8 mouse cellular contexts compared by ENCODE assay signal in the genomic region with DNA sequence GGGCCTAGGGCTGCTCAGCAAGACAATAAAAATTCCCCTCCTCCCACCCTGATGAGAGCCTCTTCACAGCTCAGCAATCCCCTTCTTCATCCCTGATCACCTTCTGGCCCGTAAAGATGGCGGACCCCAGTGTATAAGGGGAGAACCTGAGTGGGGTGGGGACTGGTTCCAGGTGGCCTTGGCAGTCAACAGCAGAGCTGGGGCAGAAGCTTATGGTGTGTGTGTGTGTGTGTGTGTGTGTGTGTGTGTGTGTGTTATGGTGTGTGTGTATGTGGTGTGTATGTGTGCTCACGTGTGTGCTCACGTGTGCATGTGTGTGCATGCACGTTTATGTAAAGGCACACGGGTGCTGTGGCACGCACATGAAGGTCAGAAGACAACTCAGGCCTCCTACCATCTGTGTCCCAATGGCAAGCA. TPM values are rescaled to one million over a fixed set of nuclear protein-coding genes. Genes with fewer than 3 reads are reported as not detected.
DNase-seq lines count a peak whose midpoint lies in the region; ATAC-seq lines count a peak whose summit lies in the region.

No protein-coding gene starts in this region.

- peaks cover 38% of the 10 kb centered on the region for H3K4me1 ChIP-seq in lung, embryonic 15.5 days
- peaks cover 71% of the 10 kb centered on the region for H3K4me1 ChIP-seq in erythroblast, embryonic 14.5 days (ENCODE audit: control insufficient read depth)
- peaks cover 32% of the 10 kb centered on the region for H3K4me1 ChIP-seq in liver, embryonic 11.5 days (replicated peaks; ENCODE audit: control insufficient read depth, insufficient read depth, low read length)
- H3K4me1 ChIP-seq in stomach, embryonic 14.5 days (ENCODE audit: control insufficient read depth, insufficient read depth, low read length), result peaks cover 32% of the 10 kb centered on the region

- H3K4me3 ChIP-seq in lung, embryonic 15.5 days, result peak overlapping the region; percentile 57
- peak overlapping the region; percentile 68 for H3K4me3 ChIP-seq in erythroblast, embryonic 14.5 days (replicated peaks)
- peak overlapping the region; percentile 80 for H3K4me3 ChIP-seq in liver, embryonic 11.5 days (ENCODE audit: low read depth, low read length)
- peak overlapping the region; percentile 52 for H3K4me3 ChIP-seq in stomach, embryonic 14.5 days (ENCODE audit: low read depth, low read length)

- peak overlapping the region; percentile 55 for H3K9ac ChIP-seq in lung, embryonic 15.5 days
- peak overlapping the region; percentile 80 for H3K9ac ChIP-seq in liver, embryonic 11.5 days (ENCODE audit: low read depth, low read length)
- H3K9ac ChIP-seq in stomach, embryonic 14.5 days (replicated peaks; ENCODE audit: low read depth, low read length), result peak overlapping the region; percentile 39; the same call in 1 of the 2 replicates

- peaks cover 23% of the 10 kb centered on the region; the same call in 1 of the 2 replicates for H3K36me3 ChIP-seq in lung, embryonic 15.5 days
- peaks cover 67% of the 10 kb centered on the region for H3K36me3 ChIP-seq in erythroblast, embryonic 14.5 days (ENCODE audit: control insufficient read depth)
- H3K36me3 ChIP-seq in liver, embryonic 11.5 days (ENCODE audit: control insufficient read depth, insufficient read depth, low read length), result peaks cover 33% of the 10 kb centered on the region
- H3K36me3 ChIP-seq in stomach, embryonic 14.5 days (ENCODE audit: control insufficient read depth, insufficient read depth, low read length), result peaks cover 26% of the 10 kb centered on the region

- WGBS in lung, embryonic 15.5 days, result 73% methylated on average over 7 of the region's 7 CpGs
- WGBS in liver, embryonic 11.5 days, result 76% methylated on average over 7 of the region's 7 CpGs
- 85% methylated on average over 7 of the region's 7 CpGs for WGBS in stomach, embryonic 14.5 days

- H3K9me3 ChIP-seq in lung, embryonic 15.5 days, result no peaks in the 10 kb centered on the region
- no peaks in the 10 kb centered on the region for H3K9me3 ChIP-seq in erythroblast, embryonic 14.5 days (ENCODE audit: control insufficient read depth, low read length)
- no peaks in the 10 kb centered on the region for H3K9me3 ChIP-seq in liver, embryonic 11.5 days (ENCODE audit: control insufficient read depth, low read length)
- no peaks in the 10 kb centered on the region for H3K9me3 ChIP-seq in stomach, embryonic 14.5 days (ENCODE audit: control insufficient read depth, low read depth, low read length)

- no peak for ATAC-seq in lung, embryonic 15.5 days (ENCODE audit: borderline replicate concordance, extremely low read depth, low FRiP score, low TSS enrichment)
- ATAC-seq in liver, embryonic 11.5 days (replicated peaks; ENCODE audit: low FRiP score), result no peak
- no peak for ATAC-seq in stomach, embryonic 14.5 days (ENCODE audit: insufficient number of reproducible peaks, insufficient read depth, low FRiP score, low read depth)

- peak overlapping the region; percentile 94 for H3K4me2 ChIP-seq in lung, embryonic 15.5 days
- peak overlapping the region; percentile 90 for H3K4me2 ChIP-seq in liver, embryonic 11.5 days
- peak overlapping the region; percentile 89 for H3K4me2 ChIP-seq in stomach, embryonic 14.5 days (replicated peaks; ENCODE audit: low read depth, low read length)

- H3K27me3 ChIP-seq in lung, embryonic 15.5 days, result no peaks in the 10 kb centered on the region
- H3K27me3 ChIP-seq in erythroblast, embryonic 14.5 days (ENCODE audit: control insufficient read depth), result no peaks in the 10 kb centered on the region; the same call in 1 of the 2 replicates
- no peaks in the 10 kb centered on the region for H3K27me3 ChIP-seq in liver, embryonic 11.5 days (replicated peaks; ENCODE audit: control insufficient read depth, insufficient read depth, low read length)
- H3K27me3 ChIP-seq in stomach, embryonic 14.5 days (ENCODE audit: control insufficient read depth, insufficient read depth, low read length), result no peaks in the 10 kb centered on the region

- peak overlapping the region; percentile 86 for H3K27ac ChIP-seq in lung, embryonic 15.5 days
- peak overlapping the region; percentile 83; the same call in 1 of the 2 replicates for H3K27ac ChIP-seq in liver, embryonic 11.5 days (ENCODE audit: low read depth, low read length)
- H3K27ac ChIP-seq in stomach, embryonic 14.5 days (ENCODE audit: low read length), result peak overlapping the region; percentile 71; the same call in 1 of the 2 replicates

- DNase-seq in lung, postnatal 4 days, result no peak
- DNase-seq in liver, embryonic 11.5 days (ENCODE audit: low spot score), result no peak
- DNase-seq in right cerebral cortex, adult 2 months (ENCODE audit: low spot score in 2 of 2), result no peak
- no peak for DNase-seq in layer of hippocampus, adult 11-12 months (ENCODE audit: low spot score)
- no peak for DNase-seq in cerebellum, adult 9-10 months

RNA-seq across cellular contexts. Expression of a gene that starts 1.3 kb away (rescaled TPM):
- polyA plus RNA-seq in lung, embryonic 15.5 days (2015; fragmentation: Nextera tagmentation; extraction: Ambion mirVana), result 246 and 279 TPM in 2 replicates
- 595 and 629 TPM in 2 replicates for polyA plus RNA-seq in erythroblast, embryonic 14.5 days (2012)
- 487 and 491 TPM in 2 replicates for polyA plus RNA-seq in liver, embryonic 11.5 days (2014; fragmentation: Nextera tagmentation; extraction: Ambion mirVana)
- 208 TPM in 2 replicates for polyA plus RNA-seq in stomach, embryonic 14.5 days (2014; fragmentation: Nextera tagmentation; extraction: Ambion mirVana)

RNA-seq across cellular contexts. Expression of a gene that starts 20.3 kb away (rescaled TPM):
- 4.1 and 4.2 TPM in 2 replicates for polyA plus RNA-seq in lung, embryonic 15.5 days (2015; fragmentation: Nextera tagmentation; extraction: Ambion mirVana)
- not detected in 2 replicates for polyA plus RNA-seq in erythroblast, embryonic 14.5 days (2012)
- 1.2 and 1.6 TPM in 2 replicates for polyA plus RNA-seq in liver, embryonic 11.5 days (2014; fragmentation: Nextera tagmentation; extraction: Ambion mirVana)
- 0.35 and 0.42 TPM in 2 replicates for polyA plus RNA-seq in stomach, embryonic 14.5 days (2014; fragmentation: Nextera tagmentation; extraction: Ambion mirVana)

RNA-seq across cellular contexts. Expression of a gene that starts 21.6 kb away (rescaled TPM):
- 0.06 TPM in 1 of 2 replicates, not detected in the other for polyA plus RNA-seq in lung, embryonic 15.5 days (2015; fragmentation: Nextera tagmentation; extraction: Ambion mirVana)
- polyA plus RNA-seq in erythroblast, embryonic 14.5 days (2012), result 0.02 TPM in 1 of 2 replicates, not detected in the other
- polyA plus RNA-seq in liver, embryonic 11.5 days (2014; fragmentation: Nextera tagmentation; extraction: Ambion mirVana), result not detected in 2 replicates
- polyA plus RNA-seq in stomach, embryonic 14.5 days (2014; fragmentation: Nextera tagmentation; extraction: Ambion mirVana), result not detected in 2 replicates

RNA-seq across cellular contexts. Expression of a gene that starts 42.4 kb away (rescaled TPM):
- polyA plus RNA-seq in lung, embryonic 15.5 days (2015; fragmentation: Nextera tagmentation; extraction: Ambion mirVana), result 20.0 and 23.1 TPM in 2 replicates
- polyA plus RNA-seq in erythroblast, embryonic 14.5 days (2012), result 0.60 and 0.96 TPM in 2 replicates
- polyA plus RNA-seq in liver, embryonic 11.5 days (2014; fragmentation: Nextera tagmentation; extraction: Ambion mirVana), result 26.3 and 27.5 TPM in 2 replicates
- 23.9 and 24.3 TPM in 2 replicates for polyA plus RNA-seq in stomach, embryonic 14.5 days (2014; fragmentation: Nextera tagmentation; extraction: Ambion mirVana)
